Mouse (Mus musculus) liver, embryonic 15.5 days (tissue): ENCODE results near the gene Zswim5. TPM values are rescaled to one million over a fixed set of nuclear protein-coding genes. Genes with fewer than 3 reads are reported as not detected.

Source experiments
- ATAC-seq: fragments of 200-750 bp; cut with Nextera tagmentation; 2 replicates; pipeline ENCODE4 v1.8.0; 2017; ENCODE audit warnings: moderate number of reproducible peaks, mild to moderate bottlenecking, moderate library complexity; ENCODE audit not compliant: insufficient read depth
- H3K27ac ChIP-seq: fragments of 300-500 bp; sonication (generic); replicated peaks from 2 replicates; pipeline ENCODE4 v1.5.1; 2015; ENCODE audit warnings: mild to moderate bottlenecking, inconsistent platforms
- H3K27me3 ChIP-seq: fragments of 300-500 bp; sonication (generic); 2 replicates; pipeline ENCODE4 v1.6.1; 2015; ENCODE audit warnings: mild to moderate bottlenecking, inconsistent platforms
- H3K36me3 ChIP-seq: fragments of 300-500 bp; sonication (generic); replicated peaks from 2 replicates; pipeline ENCODE4 v1.6.1; 2015; ENCODE audit warnings: moderate library complexity, mild to moderate bottlenecking, inconsistent platforms
- H3K4me1 ChIP-seq: fragments of 300-500 bp; sonication (generic); replicated peaks from 2 replicates; pipeline ENCODE4 v1.6.1; 2015; ENCODE audit warnings: inconsistent platforms
- H3K4me2 ChIP-seq: fragments of 300-500 bp; sonication (generic); 2 replicates; pipeline ENCODE4 v1.6.1; 2015; ENCODE audit warnings: moderate library complexity, mild to moderate bottlenecking, inconsistent platforms
- H3K4me3 ChIP-seq: fragments of 300-500 bp; sonication (generic); replicated peaks from 2 replicates; pipeline ENCODE4 v1.5.1; 2015; ENCODE audit warnings: mild to moderate bottlenecking, inconsistent platforms
- H3K9ac ChIP-seq: fragments of 300-500 bp; sonication (generic); 2 replicates; pipeline ENCODE4 v1.6.1; 2015; ENCODE audit warnings: moderate library complexity, mild to moderate bottlenecking, inconsistent platforms
- H3K9me3 ChIP-seq: fragments of 300-500 bp; sonication (generic); replicated peaks from 2 replicates; pipeline ENCODE4 v1.6.1; 2016; ENCODE audit warnings: inconsistent platforms
- WGBS: fragments of 180-500 bp; shearing (Covaris S2); methylation state at CpG from one replicate; pipeline ENCODE4 v1.1.7; 2015; ENCODE audit warnings: mixed read lengths; ENCODE audit not compliant: insufficient replicate concordance; 5-methylcytosine and 5-hydroxymethylcytosine counted together
- polyA plus RNA-seq: library from polyadenylated mRNA; unstranded; fragments of >200 nt; fragmentation: Nextera tagmentation; extraction: Ambion mirVana; gene quantifications from 2 replicates; pipeline ENCODE4 v1.2.1, GENCODE M21; 2015

The Zswim5 gene
- polyA plus RNA-seq, 1 experiment from 2014 or later: 0.05 TPM

DNA sequence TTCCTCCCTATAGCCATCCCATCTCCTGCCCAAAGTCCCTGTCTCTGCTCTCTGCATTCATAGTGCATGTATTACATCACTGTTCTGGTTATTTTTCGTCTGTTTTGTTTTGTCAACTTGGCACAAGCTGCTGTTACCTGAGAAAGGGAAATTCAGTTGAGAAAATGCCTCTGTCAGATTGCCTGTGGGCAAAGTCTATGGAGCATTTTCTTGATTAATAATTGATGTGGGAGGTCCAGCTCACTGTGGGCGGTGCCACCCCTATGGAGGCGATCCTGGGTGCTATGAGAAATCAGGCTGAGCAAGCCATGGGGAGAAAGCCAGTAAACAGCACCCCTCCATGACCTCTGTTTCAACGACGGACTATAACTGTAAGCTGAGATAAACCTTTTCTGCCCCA lies 17.5 kb upstream of the Zswim5 start:
- Histone ChIP-seq H3K9me3 (no peaks in the 10 kb centered on the region), H3K27me3 (peaks cover 9% of the 10 kb centered on the region), H3K4me3 (no peak overlapping the region), H3K9ac (no peak overlapping the region), H3K36me3 (no peaks in the 10 kb centered on the region), H3K4me1 (no peaks in the 10 kb centered on the region), H3K4me2 (no peak overlapping the region), H3K27ac (no peak overlapping the region)
- ATAC-seq: no peak
- WGBS: 39% methylated on average over 5 of the region's 5 CpGs

DNA sequence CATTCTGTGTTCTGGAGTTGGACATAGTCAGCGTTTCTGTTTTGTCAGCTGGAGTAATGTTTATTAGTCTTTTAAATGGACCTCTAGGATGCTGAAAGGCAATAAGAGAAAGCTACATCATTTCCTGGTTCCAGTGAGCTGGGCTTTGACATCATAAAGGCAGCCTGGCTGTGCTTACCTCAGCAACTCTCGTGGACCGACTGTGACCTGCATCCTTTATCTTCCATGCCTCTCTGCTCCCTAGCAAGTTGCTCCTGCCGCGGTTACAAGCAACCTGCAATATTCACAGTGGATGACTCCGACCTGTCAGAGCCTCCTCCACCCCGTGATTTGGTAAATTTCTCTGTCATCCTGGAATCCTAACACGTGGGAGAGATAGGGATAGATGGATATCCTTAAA lies 15.2 kb upstream of the Zswim5 start:
- no peak overlapping the region for H3K4me3 ChIP-seq
- H3K27me3 ChIP-seq: peaks cover 21% of the 10 kb centered on the region
- H3K4me2 ChIP-seq: no peak overlapping the region
- 47% methylated on average over 8 of the region's 8 CpGs for WGBS
- H3K4me1 ChIP-seq: no peaks in the 10 kb centered on the region
- ATAC-seq: no peak
- H3K9me3 ChIP-seq: no peaks in the 10 kb centered on the region
- no peaks in the 10 kb centered on the region for H3K36me3 ChIP-seq
- H3K27ac ChIP-seq: no peak overlapping the region
- H3K9ac ChIP-seq: no peak overlapping the region

GRCm38 (mm10) chr4:116869898-116870297 lies 7.3 kb upstream of the Zswim5 start:
- Histone ChIP-seq H3K36me3 (no peaks in the 10 kb centered on the region), H3K4me1 (no peaks in the 10 kb centered on the region), H3K27ac (no peak overlapping the region), H3K27me3 (peaks cover 41% of the 10 kb centered on the region), H3K4me2 (no peak overlapping the region), H3K9me3 (no peaks in the 10 kb centered on the region), H3K4me3 (no peak overlapping the region), H3K9ac (no peak overlapping the region)
- WGBS: 37% methylated on average over 3 of the region's 3 CpGs
- ATAC-seq: no peak

GRCm38 (mm10) chr4:116874595-116874994 lies 2.6 kb upstream of the Zswim5 start:
- H3K27me3 ChIP-seq: peaks cover 68% of the 10 kb centered on the region
- H3K27ac ChIP-seq: no peak overlapping the region
- peaks cover 14% of the 10 kb centered on the region for H3K4me1 ChIP-seq
- WGBS: 61% methylated on average over 4 of the region's 4 CpGs
- no peak overlapping the region for H3K4me2 ChIP-seq
- ATAC-seq: no peak
- no peak overlapping the region for H3K4me3 ChIP-seq
- H3K36me3 ChIP-seq: no peaks in the 10 kb centered on the region
- no peaks in the 10 kb centered on the region for H3K9me3 ChIP-seq
- no peak overlapping the region for H3K9ac ChIP-seq

DNA sequence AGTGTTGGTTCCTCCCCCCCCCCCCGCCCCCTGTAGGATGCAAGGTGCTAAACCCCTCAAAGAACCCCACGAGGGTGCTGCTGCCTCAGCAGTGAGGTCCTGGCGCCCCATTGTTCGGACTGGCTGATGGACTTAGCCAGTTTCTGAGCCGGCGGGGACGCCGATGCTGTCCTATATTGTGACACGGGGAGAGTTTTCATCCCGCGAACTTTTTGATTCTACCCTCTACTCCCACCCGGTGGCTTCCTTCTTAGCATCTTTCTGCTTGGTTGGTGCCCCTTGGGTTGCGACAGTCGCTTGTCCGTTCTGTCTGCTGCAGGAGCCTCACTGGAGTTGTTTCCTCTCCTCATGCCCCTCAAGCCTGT lies 564 bp upstream of the Zswim5 start:
- H3K27me3 ChIP-seq: peaks cover 74% of the 10 kb centered on the region
- WGBS: under 1% methylated on average over 15 of the region's 15 CpGs

DNA sequence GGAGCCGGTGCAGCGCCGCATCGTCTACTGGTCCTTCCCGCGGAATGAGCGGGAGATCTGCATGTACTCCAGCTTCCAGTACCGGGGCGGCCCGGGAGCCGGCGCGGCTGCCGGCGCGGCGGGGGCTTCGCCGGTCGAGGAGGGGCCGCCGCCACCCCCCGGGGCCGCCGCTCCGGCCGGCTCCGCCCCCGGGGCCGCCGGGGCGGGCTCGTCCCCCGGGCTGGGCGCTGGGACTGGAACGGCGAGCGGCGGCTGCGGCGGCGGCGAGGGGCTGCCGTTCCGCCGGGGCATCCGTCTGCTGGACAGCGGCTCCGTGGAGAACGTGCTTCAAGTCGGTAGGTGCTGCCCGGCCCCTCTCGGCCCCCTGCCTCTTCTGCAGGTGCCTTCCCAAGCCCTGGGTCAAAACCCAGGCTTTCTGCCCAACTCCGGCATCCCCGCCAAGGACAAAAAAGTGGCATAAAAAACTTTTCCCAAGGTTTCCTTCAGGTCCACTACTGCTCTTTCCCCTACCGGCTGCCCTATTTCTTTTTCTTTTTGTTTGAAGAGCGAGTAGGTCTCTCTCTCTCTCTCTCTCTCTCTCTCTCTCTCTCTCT lies 649 bp downstream of the Zswim5 start:
- H3K27me3 ChIP-seq: peaks cover 74% of the 10 kb centered on the region
- WGBS: under 1% methylated on average over 49 of the region's 57 CpGs
- peaks cover 14% of the 10 kb centered on the region for H3K4me1 ChIP-seq
- ATAC-seq: no peak
- peak overlapping the region; percentile 64 for H3K4me3 ChIP-seq
- no peaks in the 10 kb centered on the region for H3K9me3 ChIP-seq
- H3K9ac ChIP-seq: peak overlapping the region; percentile 47; the same call in 1 of the 2 replicates
- no peaks in the 10 kb centered on the region for H3K36me3 ChIP-seq
- peak overlapping the region; percentile 86 for H3K4me2 ChIP-seq
- no peak overlapping the region for H3K27ac ChIP-seq

More for the DNA sequence above, 564 bp upstream of the Zswim5 start:
- H3K4me1 ChIP-seq: peaks cover 14% of the 10 kb centered on the region
- peak overlapping the region; percentile 47; the same call in 1 of the 2 replicates for H3K9ac ChIP-seq
- H3K9me3 ChIP-seq: no peaks in the 10 kb centered on the region
- peak overlapping the region; percentile 64 for H3K4me3 ChIP-seq
- H3K27ac ChIP-seq: no peak overlapping the region
- H3K4me2 ChIP-seq: peak overlapping the region; percentile 86
- H3K36me3 ChIP-seq: no peaks in the 10 kb centered on the region
- no peak for ATAC-seq

- peaks cover 72% of the 10 kb centered on the region for H3K27me3 ChIP-seq
- 9% methylated on average over 11 of the region's 11 CpGs for WGBS
- H3K27ac ChIP-seq: no peak overlapping the region
- ATAC-seq: no peak
- H3K9me3 ChIP-seq: no peaks in the 10 kb centered on the region
- peaks cover 14% of the 10 kb centered on the region for H3K4me1 ChIP-seq
- H3K9ac ChIP-seq: no peak overlapping the region
- no peak overlapping the region for H3K4me3 ChIP-seq
- no peaks in the 10 kb centered on the region for H3K36me3 ChIP-seq
- no peak overlapping the region for H3K4me2 ChIP-seq
Observed at GRCm38 (mm10) chr4:116878491-116878890, 1.3 kb downstream of the Zswim5 start.

GRCm38 (mm10) chr4:116882679-116883078 lies 5.5 kb downstream of the Zswim5 start:
- Histone ChIP-seq H3K9ac (no peak overlapping the region), H3K27me3 (peaks cover 45% of the 10 kb centered on the region), H3K36me3 (no peaks in the 10 kb centered on the region), H3K4me1 (peaks cover 3% of the 10 kb centered on the region; the same call in 1 of the 2 replicates), H3K4me3 (no peak overlapping the region), H3K9me3 (no peaks in the 10 kb centered on the region), H3K27ac (no peak overlapping the region), H3K4me2 (no peak overlapping the region)
- no peak for ATAC-seq

GRCm38 (mm10) chr4:116894200-116895080 lies 17.3 kb downstream of the Zswim5 start:
- ATAC-seq: no peak
- 52% methylated on average over 4 of the region's 4 CpGs for WGBS
- no peak overlapping the region for H3K4me3 ChIP-seq

GRCm38 (mm10) chr4:116910489-116911181 lies 33.5 kb downstream of the Zswim5 start:
- Histone ChIP-seq H3K27me3 (no peaks in the 10 kb centered on the region), H3K9ac (no peak overlapping the region), H3K27ac (no peak overlapping the region), H3K4me2 (no peak overlapping the region), H3K36me3 (no peaks in the 10 kb centered on the region), H3K4me3 (no peak overlapping the region), H3K4me1 (no peaks in the 10 kb centered on the region), H3K9me3 (no peaks in the 10 kb centered on the region)
- no peak for ATAC-seq
- 48% methylated on average over 4 of the region's 4 CpGs for WGBS

More at GRCm38 (mm10) chr4:116894200-116895080, 17.3 kb downstream of the Zswim5 start:
- Histone ChIP-seq H3K36me3 (no peaks in the 10 kb centered on the region), H3K4me2 (no peak overlapping the region), H3K27ac (no peak overlapping the region), H3K27me3 (peaks cover 21% of the 10 kb centered on the region), H3K4me1 (no peaks in the 10 kb centered on the region), H3K9ac (no peak overlapping the region), H3K9me3 (no peaks in the 10 kb centered on the region)

DNA sequence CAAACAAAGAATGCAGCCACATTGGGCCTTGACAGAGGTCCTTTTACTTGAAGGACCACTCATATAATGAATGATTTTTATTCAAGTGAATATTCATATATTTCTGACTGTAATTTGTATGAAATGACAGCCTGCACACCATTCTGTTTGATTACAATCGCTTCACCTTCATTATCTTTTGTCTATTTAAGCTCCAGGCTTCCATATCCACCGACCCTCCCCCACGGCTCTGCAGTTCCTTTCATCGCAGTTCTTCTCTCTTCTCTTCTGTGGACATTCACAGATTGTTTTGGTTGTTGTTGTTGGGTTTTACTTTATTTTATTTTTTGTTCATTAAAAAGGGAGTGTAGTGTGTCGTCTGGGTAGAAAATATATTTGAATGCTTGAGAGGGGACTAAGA lies 34.0 kb downstream of the Zswim5 start:
- ATAC-seq: no peak
- Histone ChIP-seq H3K27ac (no peak overlapping the region), H3K4me3 (no peak overlapping the region), H3K4me2 (no peak overlapping the region), H3K27me3 (no peaks in the 10 kb centered on the region), H3K9ac (no peak overlapping the region), H3K36me3 (no peaks in the 10 kb centered on the region), H3K9me3 (no peaks in the 10 kb centered on the region), H3K4me1 (no peaks in the 10 kb centered on the region)
- WGBS: 43% methylated on average over 5 of the region's 5 CpGs
